Mouse (Mus musculus): ENCODE results near the gene Smim26. TPM values are rescaled to one million over a fixed set of nuclear protein-coding genes. Genes with fewer than 3 reads are reported as not detected.
A peak's percentile ranks its signal among the peaks of the same experiment; 100 is the strongest.
"Not testable (repeated sequence)": the region's sequence is repeated elsewhere in the genome, so short reads cannot be mapped to it uniquely, and the experiment has no call there.

Smim26 gene
- polyA plus RNA-seq, 1 experiment from 2014 or later, result 41.7 TPM

- Histone ChIP-seq H3K9me3 (ENCODE audit: control insufficient read depth, low read length) (no peaks in the 10 kb centered on the region), H3K27me3 (replicated peaks; ENCODE audit: control insufficient read depth, insufficient read depth, low read length) (no peaks in the 10 kb centered on the region), H3K4me1 (replicated peaks; ENCODE audit: control insufficient read depth, insufficient read depth, low read length) (peaks cover 8% of the 10 kb centered on the region; the same call in 1 of the 2 replicates), H3K36me3 (ENCODE audit: control insufficient read depth, insufficient read depth, low read length) (peaks cover 13% of the 10 kb centered on the region), H3K9ac (ENCODE audit: low read length) (peak within 1 kb of the TSS; percentile 49), H3K4me2 (ENCODE audit: low read length) (peak within 1 kb of the TSS; percentile 80), H3K27ac (ENCODE audit: low read depth) (peak within 1 kb of the TSS; percentile 88), H3K4me3 (ENCODE audit: low read depth, low read length) (peak within 1 kb of the TSS; percentile 55)
- DNase-seq (ENCODE audit: low spot score), result peak; percentile 98
- WGBS, result under 1% methylated on average over 44 of the region's 44 CpGs
- peak; percentile 99 for ATAC-seq (replicated peaks; ENCODE audit: low FRiP score, low TSS enrichment, low read depth)
Observed at GRCm38 (mm10) chr2:144555820-144556552, 37.9 kb upstream of the Smim26 start, which contains the start of gene Sec23b. Gene Sec23b (plus strand): TSS chr2:144556229.

GRCm38 (mm10) chr2:144588723-144589122 lies 5.1 kb upstream of the Smim26 start:
- H3K9ac ChIP-seq (ENCODE audit: low read length), result no peak overlapping the region
- no peak for DNase-seq (ENCODE audit: low spot score)
- H3K27me3 ChIP-seq (replicated peaks; ENCODE audit: control insufficient read depth, insufficient read depth, low read length), result no peaks in the 10 kb centered on the region
- H3K4me3 ChIP-seq (ENCODE audit: low read depth, low read length), result no peak overlapping the region
- H3K9me3 ChIP-seq (ENCODE audit: control insufficient read depth, low read length), result no peaks in the 10 kb centered on the region
- ATAC-seq (replicated peaks; ENCODE audit: low FRiP score, low TSS enrichment, low read depth), result no peak
- no peak overlapping the region for H3K27ac ChIP-seq (ENCODE audit: low read depth)
- 81% methylated on average over 4 of the region's 4 CpGs for WGBS
- no peaks in the 10 kb centered on the region for H3K4me1 ChIP-seq (replicated peaks; ENCODE audit: control insufficient read depth, insufficient read depth, low read length)
- no peak overlapping the region for H3K4me2 ChIP-seq (ENCODE audit: low read length)
- H3K36me3 ChIP-seq (ENCODE audit: control insufficient read depth, insufficient read depth, low read length), result peaks cover 60% of the 10 kb centered on the region

DNA sequence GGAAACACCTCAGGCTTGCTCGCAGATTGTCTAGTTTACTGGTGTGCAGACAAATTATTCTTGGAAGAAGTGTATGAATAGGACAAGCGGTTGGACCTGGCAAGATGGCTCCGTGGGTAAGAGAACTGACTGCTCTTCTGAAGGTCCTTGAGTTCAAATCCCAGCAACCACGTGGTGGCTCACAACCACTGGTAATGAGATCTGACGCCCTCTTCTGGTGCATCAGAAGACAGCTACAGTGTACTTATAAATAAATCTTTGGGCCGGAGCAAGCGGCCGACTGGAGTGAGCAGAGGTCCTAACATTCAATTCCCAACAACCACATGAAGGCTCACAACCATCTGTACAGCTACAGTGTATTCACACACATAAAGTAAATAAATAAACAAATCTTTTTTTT lies 818 bp upstream of the Smim26 start:
- 64% methylated on average over 8 of the region's 8 CpGs for WGBS
- not testable (repeated sequence) for H3K4me1 ChIP-seq (replicated peaks; ENCODE audit: control insufficient read depth, insufficient read depth, low read length); ATAC-seq (replicated peaks; ENCODE audit: low FRiP score, low TSS enrichment, low read depth); H3K27ac ChIP-seq (ENCODE audit: low read depth); H3K4me2 ChIP-seq (ENCODE audit: low read length); H3K9ac ChIP-seq (ENCODE audit: low read length); H3K4me3 ChIP-seq (ENCODE audit: low read depth, low read length); DNase-seq (ENCODE audit: low spot score); H3K27me3 ChIP-seq (replicated peaks; ENCODE audit: control insufficient read depth, insufficient read depth, low read length); H3K9me3 ChIP-seq (ENCODE audit: control insufficient read depth, low read length)
- H3K36me3 ChIP-seq (ENCODE audit: control insufficient read depth, insufficient read depth, low read length), result peaks cover 28% of the 10 kb centered on the region

GRCm38 (mm10) chr2:144598006-144598405 lies 4.2 kb downstream of the Smim26 start:
- Histone ChIP-seq H3K36me3 (ENCODE audit: control insufficient read depth, insufficient read depth, low read length) (peaks cover 6% of the 10 kb centered on the region; the same call in 1 of the 2 replicates), H3K4me1 (replicated peaks; ENCODE audit: control insufficient read depth, insufficient read depth, low read length) (no peaks in the 10 kb centered on the region), H3K4me2 (ENCODE audit: low read length) (no peak overlapping the region), H3K4me3 (ENCODE audit: low read depth, low read length) (no peak overlapping the region), H3K27me3 (replicated peaks; ENCODE audit: control insufficient read depth, insufficient read depth, low read length) (no peaks in the 10 kb centered on the region), H3K27ac (ENCODE audit: low read depth) (no peak overlapping the region), H3K9ac (ENCODE audit: low read length) (no peak overlapping the region), H3K9me3 (ENCODE audit: control insufficient read depth, low read length) (no peaks in the 10 kb centered on the region)
- ATAC-seq (replicated peaks; ENCODE audit: low FRiP score, low TSS enrichment, low read depth), result no peak
- 74% methylated on average over 2 of the region's 2 CpGs for WGBS
- no peak for DNase-seq (ENCODE audit: low spot score)

DNA sequence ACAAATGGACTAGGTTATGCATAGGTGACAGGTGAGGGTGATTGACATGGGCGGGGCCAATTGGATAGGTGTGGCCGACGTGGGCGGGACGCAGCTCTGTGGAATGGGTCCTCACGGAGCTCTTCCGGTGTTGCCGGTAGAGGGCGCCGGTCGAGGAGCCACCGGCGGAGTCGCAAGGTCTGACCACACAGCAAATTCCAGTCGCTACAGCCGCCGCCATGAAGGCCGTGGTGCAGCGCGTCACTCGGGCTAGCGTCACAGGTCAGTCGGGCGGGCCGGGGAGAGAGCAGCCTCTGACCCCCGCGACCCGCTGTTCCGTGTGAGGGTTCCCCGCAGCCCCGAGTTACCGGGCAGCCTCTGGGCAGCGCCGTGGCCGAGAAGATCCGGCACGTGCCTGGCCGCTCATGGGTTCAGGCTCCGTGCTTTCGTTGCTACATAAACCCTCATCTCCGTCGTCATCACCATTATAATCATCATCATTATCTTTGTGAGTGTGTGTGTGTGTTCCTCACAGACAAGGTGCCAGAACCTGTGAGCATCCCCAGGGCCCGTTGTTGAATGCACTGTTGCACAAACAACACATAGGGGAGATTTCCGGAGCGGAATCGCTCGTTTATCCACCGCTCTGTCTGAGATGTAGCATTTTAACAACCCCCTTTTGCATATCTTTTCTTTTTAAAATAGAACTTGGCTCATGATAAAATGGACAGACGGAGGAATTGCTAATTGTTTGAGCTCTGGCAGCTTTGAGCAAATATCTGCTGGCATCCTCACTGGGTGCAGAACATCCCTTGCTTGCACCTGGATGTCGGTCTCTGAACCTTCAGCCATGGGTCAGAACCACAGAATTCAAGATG lies 6.2 kb downstream of the Smim26 start, which contains the start of gene Dtd1:
Dtd1 (plus strand) TSS at position 67 of the 857 bp plus-strand sequence.
- Histone ChIP-seq H3K9ac (ENCODE audit: low read length) (peak within 1 kb of the TSS; percentile 85), H3K9me3 (ENCODE audit: control insufficient read depth, low read length) (no peaks in the 10 kb centered on the region), H3K36me3 (ENCODE audit: control insufficient read depth, insufficient read depth, low read length) (peaks cover 6% of the 10 kb centered on the region; the same call in 1 of the 2 replicates), H3K4me3 (ENCODE audit: low read depth, low read length) (peak within 1 kb of the TSS; percentile 67), H3K4me2 (ENCODE audit: low read length) (peak within 1 kb of the TSS; percentile 78), H3K27ac (ENCODE audit: low read depth) (peak within 1 kb of the TSS; percentile 54; the same call in 1 of the 2 replicates), H3K4me1 (replicated peaks; ENCODE audit: control insufficient read depth, insufficient read depth, low read length) (no peaks in the 10 kb centered on the region), H3K27me3 (replicated peaks; ENCODE audit: control insufficient read depth, insufficient read depth, low read length) (no peaks in the 10 kb centered on the region)
- DNase-seq (ENCODE audit: low spot score) (peak; percentile 89), ATAC-seq (replicated peaks; ENCODE audit: low FRiP score, low TSS enrichment, low read depth) (peak; percentile 95)
- 2% methylated on average over 50 of the region's 50 CpGs for WGBS

- ATAC-seq (replicated peaks; ENCODE audit: low FRiP score, low TSS enrichment, low read depth) (no peak), DNase-seq (ENCODE audit: low spot score) (no peak)
- Histone ChIP-seq H3K9me3 (ENCODE audit: control insufficient read depth, low read length) (no peaks in the 10 kb centered on the region), H3K4me2 (ENCODE audit: low read length) (no peak overlapping the region), H3K4me3 (ENCODE audit: low read depth, low read length) (no peak overlapping the region), H3K4me1 (replicated peaks; ENCODE audit: control insufficient read depth, insufficient read depth, low read length) (no peaks in the 10 kb centered on the region), H3K36me3 (ENCODE audit: control insufficient read depth, insufficient read depth, low read length) (no peaks in the 10 kb centered on the region), H3K27ac (ENCODE audit: low read depth) (no peak overlapping the region), H3K27me3 (replicated peaks; ENCODE audit: control insufficient read depth, insufficient read depth, low read length) (no peaks in the 10 kb centered on the region), H3K9ac (ENCODE audit: low read length) (no peak overlapping the region)
- 93% methylated on average over 1 of the region's 1 CpGs for WGBS
Observed at GRCm38 (mm10) chr2:144601576-144601975, 7.7 kb downstream of the Smim26 start.

- DNase-seq (ENCODE audit: low spot score), result no peak
- Histone ChIP-seq H3K4me1 (replicated peaks; ENCODE audit: control insufficient read depth, insufficient read depth, low read length) (no peaks in the 10 kb centered on the region), H3K36me3 (ENCODE audit: control insufficient read depth, insufficient read depth, low read length) (no peaks in the 10 kb centered on the region), H3K9me3 (ENCODE audit: control insufficient read depth, low read length) (no peaks in the 10 kb centered on the region), H3K4me2 (ENCODE audit: low read length) (no peak overlapping the region), H3K9ac (ENCODE audit: low read length) (no peak overlapping the region), H3K27ac (ENCODE audit: low read depth) (no peak overlapping the region), H3K27me3 (replicated peaks; ENCODE audit: control insufficient read depth, insufficient read depth, low read length) (no peaks in the 10 kb centered on the region), H3K4me3 (ENCODE audit: low read depth, low read length) (no peak overlapping the region)
- no peak for ATAC-seq (replicated peaks; ENCODE audit: low FRiP score, low TSS enrichment, low read depth)
- WGBS, result 91% methylated on average over 6 of the region's 6 CpGs
Observed at GRCm38 (mm10) chr2:144613956-144614355, 20.1 kb downstream of the Smim26 start.

GRCm38 (mm10) chr2:144617074-144617874 lies 23.4 kb downstream of the Smim26 start:
- no peaks in the 10 kb centered on the region for H3K4me1 ChIP-seq (replicated peaks; ENCODE audit: control insufficient read depth, insufficient read depth, low read length)
- H3K9me3 ChIP-seq (ENCODE audit: control insufficient read depth, low read length), result no peaks in the 10 kb centered on the region
- WGBS, result 75% methylated on average over 16 of the region's 16 CpGs
- no peak overlapping the region for H3K27ac ChIP-seq (ENCODE audit: low read depth)
- no peak overlapping the region for H3K4me2 ChIP-seq (ENCODE audit: low read length)
- DNase-seq (ENCODE audit: low spot score), result peak; percentile 51
- peak; percentile 71 for ATAC-seq (replicated peaks; ENCODE audit: low FRiP score, low TSS enrichment, low read depth)
- no peaks in the 10 kb centered on the region for H3K27me3 ChIP-seq (replicated peaks; ENCODE audit: control insufficient read depth, insufficient read depth, low read length)
- no peak overlapping the region for H3K4me3 ChIP-seq (ENCODE audit: low read depth, low read length)
- no peaks in the 10 kb centered on the region for H3K36me3 ChIP-seq (ENCODE audit: control insufficient read depth, insufficient read depth, low read length)
- H3K9ac ChIP-seq (ENCODE audit: low read length), result no peak overlapping the region

All from intestine, embryonic 14.5 days (tissue).